ENCODE assay signal across 8 mouse cellular contexts in the genomic region with DNA sequence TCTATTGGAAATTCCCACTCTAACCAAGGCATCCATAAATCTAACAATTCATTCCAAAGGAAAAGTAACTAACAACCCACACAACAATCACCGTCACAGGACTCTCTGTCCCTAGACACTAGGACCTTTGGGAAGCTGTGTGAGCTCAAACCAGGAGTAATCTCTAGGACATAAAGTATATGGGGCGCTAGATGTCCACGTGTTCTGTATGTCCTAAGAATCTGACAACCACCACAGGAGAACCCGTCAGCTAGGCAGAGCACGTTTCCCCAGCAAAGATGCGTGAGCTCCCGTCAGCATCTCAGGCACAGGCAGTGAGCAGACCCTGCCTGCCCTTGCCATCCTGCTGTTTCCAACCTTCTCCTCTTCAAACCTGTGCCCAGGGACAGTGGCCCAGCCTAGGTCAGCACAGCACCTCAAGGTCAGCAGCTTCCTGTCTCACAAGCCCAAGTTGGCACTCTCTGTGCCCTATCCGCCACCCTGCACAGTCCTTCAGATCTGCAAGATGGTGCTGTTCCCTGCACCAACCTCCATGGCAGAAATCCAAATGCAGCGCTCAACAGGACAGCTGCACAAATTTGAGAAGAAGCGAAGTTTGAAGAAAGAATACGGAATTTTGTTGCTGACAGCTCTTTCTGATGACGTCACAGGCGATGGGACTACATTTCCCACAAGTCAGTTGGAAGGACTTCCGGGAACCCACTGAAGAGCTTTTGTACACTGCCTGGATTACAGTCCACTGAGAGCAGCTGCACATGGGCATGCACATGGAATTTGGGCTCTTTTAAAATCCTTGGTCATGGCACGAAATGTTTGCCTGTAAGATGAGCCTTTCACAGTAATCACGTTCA. TPM values are rescaled to one million over a fixed set of nuclear protein-coding genes. Genes with fewer than 3 reads are reported as not detected.
DNase-seq lines count a peak whose midpoint lies in the region; ATAC-seq and TF ChIP-seq lines count a peak whose summit lies in the region.

TSS of gene Zfp457 (minus strand) at position 664 of the 851 bp plus-strand sequence.

- peak within 1 kb of the TSS; percentile 96 for H3K4me2 ChIP-seq in forebrain, embryonic 16.5 days (ENCODE audit: low read length)
- H3K4me2 ChIP-seq in lung, embryonic 14.5 days, result peak within 1 kb of the TSS; percentile 75

- H3K4me1 ChIP-seq in G1E (ENCODE audit: insufficient read depth, low read depth, low read length), result peaks cover 18% of the 10 kb centered on the region
- peaks cover 6% of the 10 kb centered on the region for H3K4me1 ChIP-seq in forebrain, embryonic 16.5 days (replicated peaks; ENCODE audit: control insufficient read depth, insufficient read depth, low read length)
- no peaks in the 10 kb centered on the region for H3K4me1 ChIP-seq in lung, embryonic 14.5 days (ENCODE audit: insufficient read depth)
- H3K4me1 ChIP-seq in olfactory bulb, adult 2 months (ENCODE audit: control insufficient read depth, insufficient read depth, low read length), result no peaks in the 10 kb centered on the region
- H3K4me1 ChIP-seq in thymus, adult 2 months (replicated peaks; ENCODE audit: control insufficient read depth, insufficient read depth, low read length), result no peaks in the 10 kb centered on the region

- no peaks in the 10 kb centered on the region for H3K36me3 ChIP-seq in G1E (replicated peaks)
- no peaks in the 10 kb centered on the region for H3K36me3 ChIP-seq in forebrain, embryonic 16.5 days (ENCODE audit: control insufficient read depth, insufficient read depth)
- H3K36me3 ChIP-seq in lung, embryonic 14.5 days (ENCODE audit: insufficient read depth), result no peaks in the 10 kb centered on the region
- H3K36me3 ChIP-seq in thymus, adult 2 months (ENCODE audit: control insufficient read depth, insufficient read depth, low read length), result no peaks in the 10 kb centered on the region

- peak; percentile 52 for DNase-seq in G1E (ENCODE audit: low spot score)
- DNase-seq in cerebellum, adult 18-20 months, result peak; percentile 90 to 93
- peak; percentile 88 to 89 for DNase-seq in heart, postnatal 36 days
- peak; percentile 89 to 94 for DNase-seq in layer of hippocampus, adult 2 months (ENCODE audit: low spot score in 2 of 2)
- DNase-seq in lung, embryonic 14.5 days, result peak; percentile 97
- DNase-seq in thymus, adult 2 months, result peak; percentile 84

- ATAC-seq in G1E (ENCODE audit: extremely low read depth, insufficient number of reproducible peaks, low FRiP score, poor library complexity, severe bottlenecking), result peak; percentile 94
- ATAC-seq in forebrain, embryonic 16.5 days, result peak; percentile 99
- peak; percentile 99 for ATAC-seq in lung, embryonic 14.5 days (ENCODE audit: insufficient read depth)

- TF ChIP-seq POLR2A in olfactory bulb, adult 2 months (IDR thresholded peaks at IDR 0.05; ENCODE audit: insufficient read depth, low read depth, low read length), result no peak
- no peak for TF ChIP-seq POLR2A in thymus, adult 2 months (IDR thresholded peaks at IDR 0.05; ENCODE audit: control insufficient read depth, extremely low read depth, insufficient read depth, low read length, poor library complexity)

- TF ChIP-seq CTCF in G1E (IDR thresholded peaks at IDR 0.05; ENCODE audit: low read depth, low read length), result no peak
- no peak for TF ChIP-seq CTCF in layer of hippocampus, adult 2 months (conservative IDR thresholded peaks at IDR 0.05)
- peak; percentile 19; the same call in 1 of the 2 replicates for TF ChIP-seq CTCF in lung, embryonic 14.5 days (IDR thresholded peaks at IDR 0.05; ENCODE audit: low read depth)
- no peak for TF ChIP-seq CTCF in olfactory bulb, adult 2 months (IDR thresholded peaks at IDR 0.05; ENCODE audit: insufficient read depth, low read depth, low read length)
- no peak for TF ChIP-seq CTCF in thymus, adult 2 months (IDR thresholded peaks at IDR 0.05; ENCODE audit: borderline replicate concordance, control insufficient read depth, extremely low read depth, insufficient read depth, low read length, poor library complexity)

- no peaks in the 10 kb centered on the region for H3K27me3 ChIP-seq in G1E (ENCODE audit: insufficient read depth, low read length)
- no peaks in the 10 kb centered on the region for H3K27me3 ChIP-seq in forebrain, embryonic 16.5 days (replicated peaks; ENCODE audit: control insufficient read depth, insufficient read depth, low read length)
- no peaks in the 10 kb centered on the region for H3K27me3 ChIP-seq in lung, embryonic 14.5 days (ENCODE audit: insufficient read depth, low read length)
- no peaks in the 10 kb centered on the region for H3K27me3 ChIP-seq in thymus, adult 2 months (ENCODE audit: control insufficient read depth, insufficient read depth, low read length)

- peak within 1 kb of the TSS; percentile 67 for H3K27ac ChIP-seq in forebrain, embryonic 16.5 days (ENCODE audit: low read length)
- peak within 1 kb of the TSS; percentile 94 for H3K27ac ChIP-seq in layer of hippocampus, adult 2 months
- H3K27ac ChIP-seq in lung, embryonic 14.5 days (ENCODE audit: low read depth), result peak within 1 kb of the TSS; percentile 63; the same call in 1 of the 2 replicates
- peak within 1 kb of the TSS; percentile 34; the same call in 1 of the 2 replicates for H3K27ac ChIP-seq in olfactory bulb, adult 2 months (ENCODE audit: insufficient read depth, low read depth, low read length)
- peak within 1 kb of the TSS; percentile 38; the same call in 1 of the 2 replicates for H3K27ac ChIP-seq in thymus, adult 2 months (ENCODE audit: control insufficient read depth, insufficient read depth, low read length)

- WGBS in forebrain, embryonic 16.5 days, result 11% methylated on average over 16 of the region's 16 CpGs
- 10% methylated on average over 16 of the region's 16 CpGs for WGBS in lung, embryonic 14.5 days
- 5% methylated on average over 16 of the region's 16 CpGs for WGBS in olfactory bulb, adult 2 months
- WGBS in thymus, adult 2 months, result 8% methylated on average over 16 of the region's 16 CpGs

- intact Hi-C loops in heart, postnatal 36 days (cut with DNase I), result loop anchor here (2.0 to 10.0 kb wide), 5 partner anchors 29 to 419 kb away; partner anchors contain the start of genes Gm49345, Zfp65 and Zfp729a

- H3K9ac ChIP-seq in forebrain, embryonic 16.5 days (replicated peaks; ENCODE audit: low read depth, low read length), result peak within 1 kb of the TSS; percentile 87
- H3K9ac ChIP-seq in lung, embryonic 14.5 days, result peak within 1 kb of the TSS; percentile 74

- H3K9me3 ChIP-seq in G1E (replicated peaks), result no peaks in the 10 kb centered on the region
- no peaks in the 10 kb centered on the region for H3K9me3 ChIP-seq in forebrain, embryonic 16.5 days (ENCODE audit: control insufficient read depth, low read length)
- no peaks in the 10 kb centered on the region for H3K9me3 ChIP-seq in lung, embryonic 14.5 days (ENCODE audit: low read depth, low read length)

- H3K4me3 ChIP-seq in G1E (ENCODE audit: low read depth, low read length), result peak within 1 kb of the TSS; percentile 98
- peak within 1 kb of the TSS; percentile 74 for H3K4me3 ChIP-seq in forebrain, embryonic 16.5 days (replicated peaks; ENCODE audit: low read length)
- peak within 1 kb of the TSS; percentile 64 for H3K4me3 ChIP-seq in layer of hippocampus, adult 2 months
- peak within 1 kb of the TSS; percentile 67 for H3K4me3 ChIP-seq in lung, embryonic 14.5 days (ENCODE audit: low read depth, low read length)
- H3K4me3 ChIP-seq in olfactory bulb, adult 2 months (ENCODE audit: insufficient read depth, low read depth, low read length), result peak within 1 kb of the TSS; percentile 61
- H3K4me3 ChIP-seq in thymus, adult 2 months (ENCODE audit: control insufficient read depth, insufficient read depth, low read length), result peak within 1 kb of the TSS; percentile 94

RNA-seq across cellular contexts. Expression of gene Zfp457, which starts in this region (rescaled TPM):
- 4.4 and 9.2 TPM in 2 replicates for total RNA-seq in G1E (2014; fragmentation: Nextera tagmentation)
- total RNA-seq in G1E (2017), result 5.0 and 5.6 TPM in 2 replicates
- 0.09 TPM in 1 of 2 replicates, not detected in the other for polyA plus RNA-seq in G1E (2012)
- polyA plus RNA-seq in forebrain, embryonic 16.5 days (2015; fragmentation: Nextera tagmentation; extraction: Ambion mirVana), result 0.86 and 1.9 TPM in 2 replicates
- 1 to 10 TPM; 2.0 to 5.2 TPM for total RNA-seq in heart, postnatal 36 days (2021)
- total RNA-seq in layer of hippocampus, adult 2 months (2021), result 1 to 10 TPM; 4.0 to 6.5 TPM
- polyA plus RNA-seq in lung, embryonic 14.5 days (2014; fragmentation: Nextera tagmentation; extraction: Ambion mirVana), result 0.42 TPM in 1 of 2 replicates, not detected in the other
- not detected in 2 replicates for polyA plus RNA-seq in olfactory bulb, adult 2 months (2012; ENCODE audit: insufficient read depth, insufficient read length, low replicate concordance, missing spikeins)
- 1.4 and 2.4 TPM in 2 replicates for polyA plus RNA-seq in thymus, adult 2 months (2012; rRNA removed)

Comparison
In these comparisons a context has a peak if more than half of its experiments do, and no peak if none do; other contexts are left out.
1. Peak in every context shown above with its lines: DNase-seq, ATAC-seq, H3K4me3 ChIP-seq and H3K27ac ChIP-seq.
2. Peak in DNase-seq, ATAC-seq, H3K4me3 ChIP-seq, H3K27ac ChIP-seq, H3K9ac ChIP-seq and H3K4me2 ChIP-seq in lung, embryonic 14.5 days; RNA of the gene not detected or under 1 TPM.
3. H3K27ac ChIP-seq: peak in every context shown above with its lines; median percentile 94 in layer of hippocampus, adult 2 months; 67 in forebrain, embryonic 16.5 days; 63 in lung, embryonic 14.5 days; 38 in thymus, adult 2 months; 34 in olfactory bulb, adult 2 months.